Mouse (Mus musculus): Measurements from ENCODE around the gene Gm4301. TPM values are rescaled to one million over a fixed set of nuclear protein-coding genes. Genes with fewer than 3 reads are reported as not detected.
"Not testable (repeated sequence)": the region's sequence is repeated elsewhere in the genome, so short reads cannot be mapped to it uniquely, and the experiment has no call there.

Gene Gm4301
- total and polyA plus RNA-seq, 3 experiments, result not detected

DNA sequence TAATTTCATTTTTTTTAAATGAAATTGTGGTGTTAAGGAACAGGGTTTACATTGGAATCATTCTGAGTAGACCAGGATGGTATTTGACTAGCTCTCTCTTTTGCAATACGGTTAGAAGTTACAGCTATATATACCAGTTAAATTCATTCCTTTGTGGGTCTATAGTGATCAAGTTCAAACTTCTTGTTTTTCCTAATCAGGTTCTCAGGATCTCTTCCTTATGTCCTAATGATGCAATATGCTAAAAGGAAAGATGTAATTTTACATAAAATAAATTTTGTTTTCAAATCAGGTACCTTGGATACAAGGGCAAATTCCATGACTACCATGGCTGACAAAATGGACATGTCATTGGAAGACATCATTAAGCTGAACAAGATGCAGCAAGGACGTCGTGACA lies 15.3 kb downstream of the Gm4301 start, which contains the start of gene Gm4305:
Gene Gm4305 (plus strand): TSS at position 301 of the 400 bp plus-strand sequence.
- H3K4me1 ChIP-seq (ENCODE audit: control insufficient read depth in 1 of 2, insufficient read depth in 2 of 2); H3K36me3 ChIP-seq (replicated peaks in 1 of 2; ENCODE audit: control insufficient read depth in 1 of 2, insufficient read depth in 1 of 2, low read length in 1 of 2); DNase-seq (ENCODE audit: extremely low read depth); H3K27ac ChIP-seq (ENCODE audit: insufficient read depth, low read depth); H3K79me2 ChIP-seq (replicated peaks; ENCODE audit: control insufficient read depth, extremely low read depth, insufficient read depth, poor library complexity, severe bottlenecking); H3K9ac ChIP-seq (ENCODE audit: insufficient read depth, low read depth); H3K4me3 ChIP-seq (replicated peaks in 1 of 3; ENCODE audit: low read depth in 2 of 3, low read length in 2 of 3, poor library complexity in 1 of 3); dilution Hi-C loops (cut with MboI; ENCODE audit: extremely low pct_ligation_motif_present, extremely low pct_unique_long_range_greater_than_20kb, low sequenced_read_pairs); H3K27me3 ChIP-seq (replicated peaks); H3K4me2 ChIP-seq (ENCODE audit: insufficient read depth, low read depth, poor library complexity, severe bottlenecking); H3K9me3 ChIP-seq (replicated peaks; ENCODE audit: low read length); in situ Hi-C loops (cut with MboI; ENCODE audit: low pct_ligation_motif_present, low pct_unique_long_range_greater_than_20kb, low sequenced_read_pairs): not testable (repeated sequence)

GRCm38 (mm10) chr10:100356841-100357240 lies 21.4 kb downstream of the Gm4301 start:
- H3K36me3 ChIP-seq (replicated peaks in 1 of 2; ENCODE audit: control insufficient read depth in 1 of 2, insufficient read depth in 1 of 2, low read length in 1 of 2); H3K4me1 ChIP-seq (ENCODE audit: control insufficient read depth in 1 of 2, insufficient read depth in 2 of 2); H3K4me3 ChIP-seq (replicated peaks in 1 of 3; ENCODE audit: low read depth in 2 of 3, low read length in 2 of 3, poor library complexity in 1 of 3); H3K9me3 ChIP-seq (replicated peaks; ENCODE audit: low read length); H3K27ac ChIP-seq (ENCODE audit: insufficient read depth, low read depth); H3K79me2 ChIP-seq (replicated peaks; ENCODE audit: control insufficient read depth, extremely low read depth, insufficient read depth, poor library complexity, severe bottlenecking); H3K9ac ChIP-seq (ENCODE audit: insufficient read depth, low read depth); H3K27me3 ChIP-seq (replicated peaks); dilution Hi-C loops (cut with MboI; ENCODE audit: extremely low pct_ligation_motif_present, extremely low pct_unique_long_range_greater_than_20kb, low sequenced_read_pairs); in situ Hi-C loops (cut with MboI; ENCODE audit: low pct_ligation_motif_present, low pct_unique_long_range_greater_than_20kb, low sequenced_read_pairs); DNase-seq (ENCODE audit: extremely low read depth); H3K4me2 ChIP-seq (ENCODE audit: insufficient read depth, low read depth, poor library complexity, severe bottlenecking): not testable (repeated sequence)

GRCm38 (mm10) chr10:100361038-100361437 lies 25.6 kb downstream of the Gm4301 start, which contains the start of gene Gm4307:
Gene Gm4307, plus strand, starts transcription at chr10:100361338.
- in situ Hi-C loops (cut with MboI; ENCODE audit: low pct_ligation_motif_present, low pct_unique_long_range_greater_than_20kb, low sequenced_read_pairs); dilution Hi-C loops (cut with MboI; ENCODE audit: extremely low pct_ligation_motif_present, extremely low pct_unique_long_range_greater_than_20kb, low sequenced_read_pairs); H3K27ac ChIP-seq (ENCODE audit: insufficient read depth, low read depth); H3K9ac ChIP-seq (ENCODE audit: insufficient read depth, low read depth); H3K4me1 ChIP-seq (ENCODE audit: control insufficient read depth in 1 of 2, insufficient read depth in 2 of 2); H3K79me2 ChIP-seq (replicated peaks; ENCODE audit: control insufficient read depth, extremely low read depth, insufficient read depth, poor library complexity, severe bottlenecking); H3K9me3 ChIP-seq (replicated peaks; ENCODE audit: low read length); DNase-seq (ENCODE audit: extremely low read depth); H3K27me3 ChIP-seq (replicated peaks); H3K36me3 ChIP-seq (replicated peaks in 1 of 2; ENCODE audit: control insufficient read depth in 1 of 2, insufficient read depth in 1 of 2, low read length in 1 of 2); H3K4me3 ChIP-seq (replicated peaks in 1 of 3; ENCODE audit: low read depth in 2 of 3, low read length in 2 of 3, poor library complexity in 1 of 3); H3K4me2 ChIP-seq (ENCODE audit: insufficient read depth, low read depth, poor library complexity, severe bottlenecking): not testable (repeated sequence)

- H3K27me3 ChIP-seq (replicated peaks); H3K9ac ChIP-seq (ENCODE audit: insufficient read depth, low read depth); H3K27ac ChIP-seq (ENCODE audit: insufficient read depth, low read depth); H3K4me3 ChIP-seq (replicated peaks in 1 of 3; ENCODE audit: low read depth in 2 of 3, low read length in 2 of 3, poor library complexity in 1 of 3); H3K79me2 ChIP-seq (replicated peaks; ENCODE audit: control insufficient read depth, extremely low read depth, insufficient read depth, poor library complexity, severe bottlenecking); H3K4me1 ChIP-seq (ENCODE audit: control insufficient read depth in 1 of 2, insufficient read depth in 2 of 2); in situ Hi-C loops (cut with MboI; ENCODE audit: low pct_ligation_motif_present, low pct_unique_long_range_greater_than_20kb, low sequenced_read_pairs); DNase-seq (ENCODE audit: extremely low read depth); H3K4me2 ChIP-seq (ENCODE audit: insufficient read depth, low read depth, poor library complexity, severe bottlenecking); H3K36me3 ChIP-seq (replicated peaks in 1 of 2; ENCODE audit: control insufficient read depth in 1 of 2, insufficient read depth in 1 of 2, low read length in 1 of 2); H3K9me3 ChIP-seq (replicated peaks; ENCODE audit: low read length); dilution Hi-C loops (cut with MboI; ENCODE audit: extremely low pct_ligation_motif_present, extremely low pct_unique_long_range_greater_than_20kb, low sequenced_read_pairs): not testable (repeated sequence)
Measured at GRCm38 (mm10) chr10:100382460-100382859, 47.0 kb downstream of the Gm4301 start, which contains the start of gene Gm4312. Gene Gm4312, minus strand, starts transcription at chr10:100382560.

Other genes with a start within 250 kb of the Gm4301 start
- not detected in 2 replicates for gene Gm4302, start 5.2 kb downstream of the Gm4301 start, total RNA-seq (2012; rRNA removed)
- not detected in 2 replicates for gene Gm4302, start 5.2 kb downstream of the Gm4301 start, total RNA-seq (2014; rRNA removed)
- not detected in 2 replicates for gene Gm4302, start 5.2 kb downstream of the Gm4301 start, polyA plus RNA-seq (2012; ENCODE audit: insufficient read length, low read depth)
- gene Gm4303, start 10.3 kb downstream of the Gm4301 start, total RNA-seq (2012; rRNA removed), result not detected in 2 replicates
- gene Gm4303, start 10.3 kb downstream of the Gm4301 start, total RNA-seq (2014; rRNA removed), result not detected in 2 replicates
- gene Gm4303, start 10.3 kb downstream of the Gm4301 start, polyA plus RNA-seq (2012; ENCODE audit: insufficient read length, low read depth), result not detected in 2 replicates
- gene Gm4305, start 15.4 kb downstream of the Gm4301 start, total RNA-seq (2012; rRNA removed), result not detected in 2 replicates
- not detected in 2 replicates for gene Gm4305, start 15.4 kb downstream of the Gm4301 start, total RNA-seq (2014; rRNA removed)
- not detected in 2 replicates for gene Gm4305, start 15.4 kb downstream of the Gm4301 start, polyA plus RNA-seq (2012; ENCODE audit: insufficient read length, low read depth)
- not detected in 2 replicates for gene Gm4307, start 25.7 kb downstream of the Gm4301 start, total RNA-seq (2012; rRNA removed)
- not detected in 2 replicates for gene Gm4307, start 25.7 kb downstream of the Gm4301 start, total RNA-seq (2014; rRNA removed)
- not detected in 2 replicates for gene Gm4307, start 25.7 kb downstream of the Gm4301 start, polyA plus RNA-seq (2012; ENCODE audit: insufficient read length, low read depth)
- gene Gm4312, start 46.9 kb downstream of the Gm4301 start, total RNA-seq (2012; rRNA removed), result not detected in 2 replicates
- gene Gm4312, start 46.9 kb downstream of the Gm4301 start, total RNA-seq (2014; rRNA removed), result not detected in 2 replicates
- gene Gm4312, start 46.9 kb downstream of the Gm4301 start, polyA plus RNA-seq (2012; ENCODE audit: insufficient read length, low read depth), result not detected in 2 replicates
- gene Tmtc3, start 151.7 kb downstream of the Gm4301 start, total RNA-seq (2012; rRNA removed), result not detected in 2 replicates
- gene Tmtc3, start 151.7 kb downstream of the Gm4301 start, total RNA-seq (2014; rRNA removed), result not detected in 2 replicates
- not detected in 2 replicates for gene Tmtc3, start 151.7 kb downstream of the Gm4301 start, polyA plus RNA-seq (2012; ENCODE audit: insufficient read length, low read depth)
- gene Cep290, start 151.9 kb downstream of the Gm4301 start, total RNA-seq (2012; rRNA removed), result 0.30 and 0.67 TPM in 2 replicates
- gene Cep290, start 151.9 kb downstream of the Gm4301 start, total RNA-seq (2014; rRNA removed), result not detected in 2 replicates
- gene Cep290, start 151.9 kb downstream of the Gm4301 start, polyA plus RNA-seq (2012; ENCODE audit: insufficient read length, low read depth), result not detected in 2 replicates